Mouse (Mus musculus) kidney, postnatal 0 days (tissue): ENCODE measurements around the gene Glrp1. TPM values are rescaled to one million over a fixed set of nuclear protein-coding genes. Genes with fewer than 3 reads are reported as not detected.

Source experiments
- ATAC-seq: fragments of 200-750 bp; cut with Nextera tagmentation; replicated peaks from 2 replicates; pipeline ENCODE4 v1.8.0; 2017; ENCODE audit warnings: low read depth, moderate number of reproducible peaks, moderate TSS enrichment, moderate library complexity; ENCODE audit not compliant: low FRiP score
- DNase-seq: peaks from one replicate; pipeline ENCODE4 v3.0.0-alpha.2; 2016; ENCODE audit warnings: low spot score
- H3K27ac ChIP-seq: fragments of 300-500 bp; sonication (generic); 2 replicates; pipeline ENCODE4 v1.5.1; 2014; ENCODE audit warnings: mild to moderate bottlenecking
- H3K27me3 ChIP-seq: fragments of 300-500 bp; sonication (generic); 2 replicates; pipeline ENCODE4 v1.6.1; 2014; ENCODE audit warnings: low read length, mixed read lengths; ENCODE audit not compliant: insufficient read depth
- H3K36me3 ChIP-seq: fragments of 300-500 bp; sonication (generic); 2 replicates; pipeline ENCODE4 v1.6.1; 2014; ENCODE audit warnings: low read length, mixed read lengths; ENCODE audit not compliant: insufficient read depth
- H3K4me1 ChIP-seq: fragments of 300-500 bp; sonication (generic); replicated peaks from 2 replicates; pipeline ENCODE4 v1.6.1; 2014; ENCODE audit warnings: antibody characterized with exemption, low read length, mixed read lengths; ENCODE audit not compliant: insufficient read depth
- H3K4me2 ChIP-seq: fragments of 300-500 bp; sonication (generic); 2 replicates; pipeline ENCODE4 v1.6.1; 2014; ENCODE audit warnings: mild to moderate bottlenecking, low read length, moderate library complexity, mixed read lengths
- H3K4me3 ChIP-seq: fragments of 300-500 bp; sonication (generic); replicated peaks from 2 replicates; pipeline ENCODE4 v1.5.1; 2014; ENCODE audit warnings: low read depth, low read length
- H3K9ac ChIP-seq: fragments of 300-500 bp; sonication (generic); 2 replicates; pipeline ENCODE4 v1.6.1; 2014; ENCODE audit warnings: low read depth, low read length
- H3K9me3 ChIP-seq: fragments of 300-500 bp; sonication (generic); replicated peaks from 2 replicates; pipeline ENCODE4 v1.6.1; 2016; ENCODE audit warnings: low read length, inconsistent platforms, mixed read lengths
- CTCF ChIP-seq: IDR thresholded peaks from 2 replicates; pipeline ENCODE4 v1.5.1; 2016; ENCODE audit warnings: antibody characterized with exemption, low read depth, mild to moderate bottlenecking, moderate library complexity
- WGBS: fragments of 180-500 bp; shearing (Covaris S2); extraction: QIAGEN DNeasy Blood & Tissue Kit; methylation state at CpG from one replicate; pipeline ENCODE4 v1.1.7; 2014; 5-methylcytosine and 5-hydroxymethylcytosine counted together
- polyA plus RNA-seq: library from polyadenylated mRNA; unstranded; fragments of >200 nt; fragmentation: Nextera tagmentation; extraction: Ambion mirVana; gene quantifications from 2 replicates; pipeline ENCODE4 v1.2.1, GENCODE M21; 2015

Gene Glrp1
- polyA plus RNA-seq, 1 experiment from 2014 or later, result 0.09 TPM

GRCm38 (mm10) chr1:88547172-88547571 lies 37.3 kb upstream of the Glrp1 start:
- H3K4me1 ChIP-seq, result no peaks in the 10 kb centered on the region
- ATAC-seq (no peak), DNase-seq (no peak)
- H3K27me3 ChIP-seq, result no peaks in the 10 kb centered on the region
- no peaks in the 10 kb centered on the region for H3K36me3 ChIP-seq
- no peaks in the 10 kb centered on the region for H3K9me3 ChIP-seq
- no peak for TF ChIP-seq CTCF
- 82% methylated on average over 7 of the region's 7 CpGs for WGBS
- H3K9ac ChIP-seq, result no peak overlapping the region
- H3K4me2 ChIP-seq, result no peak overlapping the region
- H3K4me3 ChIP-seq, result no peak overlapping the region
- no peak overlapping the region for H3K27ac ChIP-seq

DNA sequence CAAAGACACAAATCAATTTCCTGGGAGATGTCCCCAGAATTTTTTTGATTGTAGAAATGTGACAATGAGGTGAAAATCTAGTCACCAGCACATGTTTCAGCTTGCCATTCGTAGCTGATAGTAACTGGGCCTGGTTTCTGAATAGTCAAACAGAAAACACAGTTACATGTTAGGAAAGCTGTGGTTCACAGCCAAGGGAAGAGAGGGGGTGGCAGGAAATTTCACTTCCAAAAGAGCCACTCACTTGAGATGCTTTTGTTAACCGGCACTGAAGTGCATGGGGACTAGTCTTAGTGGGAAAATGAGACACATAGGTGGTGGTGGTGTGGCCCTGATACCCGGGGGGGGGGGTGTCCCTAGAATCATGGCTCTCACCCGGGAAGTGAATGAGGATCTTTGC lies 33.7 kb upstream of the Glrp1 start:
- no peak for DNase-seq
- Histone ChIP-seq H3K27me3 (no peaks in the 10 kb centered on the region), H3K9me3 (no peaks in the 10 kb centered on the region), H3K4me2 (no peak overlapping the region), H3K36me3 (no peaks in the 10 kb centered on the region), H3K4me3 (no peak overlapping the region), H3K27ac (no peak overlapping the region), H3K4me1 (no peaks in the 10 kb centered on the region), H3K9ac (no peak overlapping the region)
- TF ChIP-seq CTCF, result no peak
- no peak for ATAC-seq
- 80% methylated on average over 4 of the region's 4 CpGs for WGBS

GRCm38 (mm10) chr1:88539823-88540222 lies 30.0 kb upstream of the Glrp1 start:
- WGBS, result 70% methylated on average over 3 of the region's 3 CpGs
- H3K36me3 ChIP-seq, result no peaks in the 10 kb centered on the region
- no peak overlapping the region for H3K27ac ChIP-seq
- ATAC-seq (no peak), DNase-seq (no peak)
- no peak overlapping the region for H3K4me3 ChIP-seq
- no peak for TF ChIP-seq CTCF
- no peak overlapping the region for H3K4me2 ChIP-seq
- no peaks in the 10 kb centered on the region for H3K9me3 ChIP-seq
- no peaks in the 10 kb centered on the region for H3K4me1 ChIP-seq
- H3K9ac ChIP-seq, result no peak overlapping the region
- H3K27me3 ChIP-seq, result no peaks in the 10 kb centered on the region

DNA sequence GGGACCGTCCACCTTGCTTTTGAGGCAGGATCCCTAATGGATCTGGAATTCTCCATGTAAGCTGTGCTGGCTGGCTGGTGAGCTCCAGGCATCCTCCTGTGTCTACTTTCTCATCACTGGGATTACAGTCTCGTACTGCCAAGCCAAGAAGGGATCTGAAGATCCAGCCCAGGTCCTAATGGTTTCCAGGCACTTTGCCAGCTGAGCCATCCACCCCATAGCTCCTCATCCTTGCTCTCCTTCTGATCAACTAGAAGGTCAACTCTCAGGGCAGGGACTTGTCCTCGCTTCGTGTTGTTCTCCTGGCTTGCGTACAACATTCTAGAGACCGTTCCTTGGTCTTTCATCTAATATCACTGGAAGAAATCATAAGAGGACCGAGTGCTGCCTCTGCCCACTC lies 29.4 kb upstream of the Glrp1 start:
- no peak for TF ChIP-seq CTCF
- no peak overlapping the region for H3K4me3 ChIP-seq
- no peak for ATAC-seq
- no peaks in the 10 kb centered on the region for H3K4me1 ChIP-seq
- no peaks in the 10 kb centered on the region for H3K36me3 ChIP-seq
- DNase-seq, result no peak
- no peak overlapping the region for H3K4me2 ChIP-seq
- WGBS, result 80% methylated on average over 7 of the region's 7 CpGs
- H3K9ac ChIP-seq, result no peak overlapping the region
- no peaks in the 10 kb centered on the region for H3K27me3 ChIP-seq
- H3K9me3 ChIP-seq, result no peaks in the 10 kb centered on the region
- H3K27ac ChIP-seq, result no peak overlapping the region

- ATAC-seq (no peak), DNase-seq (no peak)
- no peaks in the 10 kb centered on the region for H3K36me3 ChIP-seq
- no peak overlapping the region for H3K9ac ChIP-seq
- no peaks in the 10 kb centered on the region for H3K4me1 ChIP-seq
- no peaks in the 10 kb centered on the region for H3K9me3 ChIP-seq
- no peak for TF ChIP-seq CTCF
- no peak overlapping the region for H3K4me3 ChIP-seq
- H3K27ac ChIP-seq, result no peak overlapping the region
- no peaks in the 10 kb centered on the region for H3K27me3 ChIP-seq
- no peak overlapping the region for H3K4me2 ChIP-seq
- WGBS, result 87% methylated on average over 1 of the region's 1 CpGs
These were observed 26.4 kb upstream of the Glrp1 start for GRCm38 (mm10) chr1:88536308-88536707.

DNA sequence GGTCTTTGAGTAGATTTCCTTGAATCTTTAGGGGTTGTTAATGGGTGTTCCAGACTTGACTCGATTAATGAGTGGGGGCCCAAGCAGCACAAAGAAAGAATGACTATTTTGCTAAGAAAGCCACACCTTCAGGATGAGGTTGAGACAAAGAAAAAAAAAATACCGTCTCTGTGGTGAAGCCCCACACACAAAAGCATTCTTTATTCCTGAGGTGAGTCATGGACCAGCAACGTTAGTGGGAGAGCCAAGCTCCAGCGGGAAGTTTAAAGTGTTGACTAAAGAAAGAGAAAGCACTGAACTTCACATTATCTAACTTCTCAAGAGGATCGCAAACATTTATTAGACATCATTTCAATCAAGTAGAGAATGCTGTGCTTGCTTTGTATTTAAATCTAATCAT lies 24.2 kb upstream of the Glrp1 start:
- WGBS, result 60% methylated on average over 5 of the region's 5 CpGs
- no peak for ATAC-seq
- Histone ChIP-seq H3K36me3 (no peaks in the 10 kb centered on the region), H3K9ac (no peak overlapping the region), H3K27ac (no peak overlapping the region), H3K4me3 (no peak overlapping the region), H3K27me3 (no peaks in the 10 kb centered on the region), H3K9me3 (no peaks in the 10 kb centered on the region), H3K4me1 (no peaks in the 10 kb centered on the region), H3K4me2 (no peak overlapping the region)
- DNase-seq, result no peak
- no peak for TF ChIP-seq CTCF

GRCm38 (mm10) chr1:88526161-88526560 lies 16.3 kb upstream of the Glrp1 start:
- Histone ChIP-seq H3K4me3 (no peak overlapping the region), H3K36me3 (no peaks in the 10 kb centered on the region), H3K27me3 (no peaks in the 10 kb centered on the region), H3K9ac (no peak overlapping the region), H3K9me3 (no peaks in the 10 kb centered on the region), H3K4me2 (no peak overlapping the region), H3K27ac (no peak overlapping the region), H3K4me1 (no peaks in the 10 kb centered on the region)
- WGBS, result 57% methylated on average over 6 of the region's 6 CpGs
- DNase-seq (peak; percentile 40), ATAC-seq (no peak)
- TF ChIP-seq CTCF, result no peak
